Mouse (Mus musculus) CH12.LX (cell line): ENCODE results near the gene Hist1h2bf. TPM values are rescaled to one million over a fixed set of nuclear protein-coding genes. Genes with fewer than 3 reads are reported as not detected.

Experiments
- DNase-seq: peaks from one replicate; pipeline ENCODE4 v3.0.0-alpha.2; 2013; ENCODE audit errors: extremely low read depth
- H3K27ac ChIP-seq: 2 replicates; pipeline ENCODE4 v1.5.1; 2012; ENCODE audit warnings: low read depth, mild to moderate bottlenecking, control low read depth, moderate library complexity; ENCODE audit not compliant: insufficient read depth
- H3K27me3 ChIP-seq: replicated peaks from 2 replicates; pipeline ENCODE3; 2012; ENCODE audit warnings: inconsistent platforms
- H3K36me3 ChIP-seq, 2 experiments: replicated peaks in 1 of 2; 2 replicates each; pipeline versions ENCODE3 to v1.6.1; 2012; ENCODE audit warnings: inconsistent platforms in 1 of 2, low read length in 1 of 2, mild to moderate bottlenecking in 1 of 2, mixed read lengths in 1 of 2, moderate library complexity in 1 of 2; ENCODE audit not compliant: control insufficient read depth in 1 of 2, insufficient read depth in 1 of 2
- H3K4me1 ChIP-seq, 2 experiments: 2 replicates each; pipeline ENCODE4 v1.6.1; 2012; ENCODE audit warnings: inconsistent platforms in 1 of 2, moderate library complexity in 1 of 2; ENCODE audit not compliant: insufficient read depth in 2 of 2, control insufficient read depth in 1 of 2
- H3K4me2 ChIP-seq: 2 replicates; pipeline ENCODE4 v1.6.1; 2012; ENCODE audit warnings: low read depth, mild to moderate bottlenecking, control low read depth; ENCODE audit not compliant: poor library complexity, insufficient read depth, severe bottlenecking
- H3K4me3 ChIP-seq, 3 experiments: fragments of 150-350 bp in 1 of 3; sonication (generic) in 1 of 3; replicated peaks in 1 of 3; 2 replicates each; pipeline versions ENCODE3 to v1.5.1; 2011 to 2012; ENCODE audit warnings: low read depth in 2 of 3, low read length in 2 of 3, mild to moderate bottlenecking in 2 of 3, moderate library complexity in 2 of 3, control low read depth in 1 of 3, improper control_type of control experiment in 1 of 3, inconsistent platforms in 1 of 3, mixed read lengths in 1 of 3; ENCODE audit not compliant: poor library complexity in 1 of 3
- H3K79me2 ChIP-seq: replicated peaks from 2 replicates; pipeline ENCODE4 v1.6.1; 2012; ENCODE audit warnings: mild to moderate bottlenecking, moderate library complexity; ENCODE audit not compliant: control insufficient read depth, poor library complexity, insufficient read depth, severe bottlenecking; ENCODE audit errors: extremely low read depth
- H3K9ac ChIP-seq: 2 replicates; pipeline ENCODE4 v1.6.1; 2012; ENCODE audit warnings: low read depth, mild to moderate bottlenecking, control low read depth, moderate library complexity; ENCODE audit not compliant: insufficient read depth
- H3K9me3 ChIP-seq: replicated peaks from 2 replicates; pipeline ENCODE3; 2012; ENCODE audit warnings: low read length, inconsistent platforms, mixed read lengths
- ELF1 ChIP-seq: IDR thresholded peaks from 2 replicates; pipeline ENCODE4 v1.6.1; 2014; ENCODE audit warnings: low read depth, mild to moderate bottlenecking, inconsistent platforms, low read length, improper control_type of control experiment
- EP300 ChIP-seq: IDR thresholded peaks from 2 replicates; pipeline ENCODE4 v1.6.1; 2011; ENCODE audit warnings: low read length, improper control_type of control experiment
- GABPA ChIP-seq: IDR thresholded peaks from 2 replicates; pipeline ENCODE4 v1.6.1; 2012; ENCODE audit warnings: low read depth, low read length, improper control_type of control experiment, inconsistent platforms; ENCODE audit not compliant: insufficient replicate concordance
- MAFK ChIP-seq: IDR thresholded peaks from 2 replicates; pipeline ENCODE4 v1.6.1; 2011; ENCODE audit warnings: low read length, improper control_type of control experiment; ENCODE audit not compliant: insufficient replicate concordance
- MAX ChIP-seq: IDR thresholded peaks from 2 replicates; pipeline ENCODE4 v1.6.1; 2011; ENCODE audit warnings: low read length, improper control_type of control experiment
- MYC ChIP-seq: IDR thresholded peaks from 2 replicates; pipeline ENCODE4 v1.6.1; 2011; ENCODE audit warnings: low read depth, mild to moderate bottlenecking, improper control_type of control experiment, low read length
- NELFE ChIP-seq: IDR thresholded peaks from 2 replicates; pipeline ENCODE4 v1.6.1; 2011; ENCODE audit warnings: low read depth, low read length, improper control_type of control experiment
- POLR2A ChIP-seq: IDR thresholded peaks from 2 replicates; pipeline ENCODE4 v1.6.1; 2011; ENCODE audit warnings: low read depth, mild to moderate bottlenecking, improper control_type of control experiment, low read length
- RCOR1 ChIP-seq: conservative IDR thresholded peaks from 2 replicates; pipeline ENCODE4 v1.6.1; 2012; ENCODE audit warnings: low read depth, mild to moderate bottlenecking, inconsistent platforms, low read length, improper control_type of control experiment
- SMC3 ChIP-seq: IDR thresholded peaks from 2 replicates; pipeline ENCODE4 v1.6.1; 2011; ENCODE audit warnings: low read depth, low read length, improper control_type of control experiment
- TBP ChIP-seq: conservative IDR thresholded peaks from 2 replicates; pipeline ENCODE4 v1.6.1; 2011; ENCODE audit warnings: low read depth, low read length, improper control_type of control experiment
- UBTF ChIP-seq: IDR thresholded peaks from 2 replicates; pipeline ENCODE4 v1.6.1; 2012; ENCODE audit warnings: low read depth, mild to moderate bottlenecking, inconsistent platforms, low read length, improper control_type of control experiment, moderate library complexity
- USF2 ChIP-seq: conservative IDR thresholded peaks from 2 replicates; pipeline ENCODE4 v1.6.1; 2011; ENCODE audit warnings: low read depth, low read length, improper control_type of control experiment
- ZMIZ1 ChIP-seq: IDR thresholded peaks from 2 replicates; pipeline ENCODE4 v1.6.1; 2012; ENCODE audit warnings: low read depth, mild to moderate bottlenecking, inconsistent platforms, low read length, improper control_type of control experiment
- dilution Hi-C: fragments of 300-500 bp; cut with MboI; formaldehyde crosslinking; loops from 2 replicates; pipeline ENCODE4 v1.14.3; 2020; ENCODE audit warnings: low sequenced_read_pairs; ENCODE audit not compliant: extremely low pct_unique_long_range_greater_than_20kb, extremely low pct_ligation_motif_present
- in situ Hi-C: fragments of 300-500 bp; cut with MboI; formaldehyde crosslinking; loops from 3 replicates; pipeline ENCODE4 v1.14.3; 2019; ENCODE audit warnings: low sequenced_read_pairs, low pct_ligation_motif_present, low pct_unique_long_range_greater_than_20kb, mixed read lengths
- polyA plus RNA-seq: library from polyadenylated mRNA; unstranded; fragments of >175 nt; gene quantifications from 2 replicates; pipeline ENCODE4 v1.2.1, GENCODE M21; 2012; ENCODE audit warnings: low read depth; ENCODE audit not compliant: insufficient read length
- total RNA-seq, 2 experiments: library from RNA; depleted of rRNA; stranded (reverse); fragments of 300-350 nt in 1 of 2; fragments of >200 nt in 1 of 2; gene quantifications; 2 replicates each; pipeline ENCODE4 v1.2.3; 2012 to 2014

Hist1h2bf gene
- total and polyA plus RNA-seq, 3 experiments, result 1.7 to 1,243 (median 50.8) TPM

- Histone ChIP-seq H3K36me3 (no peaks in the 10 kb centered on the region), H3K4me1 (peaks cover 3 to 53% of the 10 kb centered on the region in 2 experiments; a peak in 3 of 4 replicates)
- dilution Hi-C loops, result no loop called here
- TF ChIP-seq UBTF (no peak), MYC (no peak), MAFK (no peak), POLR2A (no peak), ELF1 (no peak), TBP (no peak), NELFE (no peak), EP300 (no peak), USF2 (no peak), SMC3 (no peak), MAX (no peak), GABPA (no peak), ZMIZ1 (no peak), RCOR1 (no peak)
- TF ChIP-seq, all 38 proteins: peak for 0
- H3K27ac ChIP-seq, result no peak overlapping the region
- in situ Hi-C loops, result loop anchor here (5.0 to 25.0 kb wide), 3 partner anchors 92 to 1587 kb away; partner anchors contain the start of genes Hist1h2ah, Hist1h2bk and Zfp184
- H3K79me2 ChIP-seq, result no peaks in the 10 kb centered on the region
- no peaks in the 10 kb centered on the region for H3K27me3 ChIP-seq
- H3K9ac ChIP-seq, result no peak overlapping the region
- no peak for DNase-seq
- no peaks in the 10 kb centered on the region for H3K9me3 ChIP-seq
- peak overlapping the region; percentile 8; the same call in 1 of the 2 replicates for H3K4me2 ChIP-seq
- H3K4me3 ChIP-seq, result no peak overlapping the region
These were observed 50.0 kb downstream of the Hist1h2bf start for GRCm38 (mm10) chr13:23523976-23524375.

Other genes with a start within 250 kb of the Hist1h2bf start
Only the 20 nearest of the 35 such genes appear.
- gene Btn1a1, start 108.3 kb downstream of the Hist1h2bf start, total RNA-seq (2012; rRNA removed), result 0.38 and 0.51 TPM in 2 replicates
- 0.20 TPM in 2 replicates for gene Btn1a1, start 108.3 kb downstream of the Hist1h2bf start, total RNA-seq (2014; rRNA removed)
- gene Btn1a1, start 108.3 kb downstream of the Hist1h2bf start, polyA plus RNA-seq, result 0.08 and 0.21 TPM in 2 replicates
- 1.1 and 1.3 TPM in 2 replicates for gene Btn2a2, start 85.3 kb downstream of the Hist1h2bf start, total RNA-seq (2012; rRNA removed)
- 1.2 and 1.3 TPM in 2 replicates for gene Btn2a2, start 85.3 kb downstream of the Hist1h2bf start, total RNA-seq (2014; rRNA removed)
- 2.1 and 2.8 TPM in 2 replicates for gene Btn2a2, start 85.3 kb downstream of the Hist1h2bf start, polyA plus RNA-seq
- gene Hist1h4h, start 43.1 kb downstream of the Hist1h2bf start, total RNA-seq (2012; rRNA removed), result 4,350 and 4,957 TPM in 2 replicates
- 14.0 and 19.4 TPM in 2 replicates for gene Hist1h4h, start 43.1 kb downstream of the Hist1h2bf start, total RNA-seq (2014; rRNA removed)
- gene Hist1h4h, start 43.1 kb downstream of the Hist1h2bf start, polyA plus RNA-seq, result 3.4 and 5.5 TPM in 2 replicates
- gene Hist1h2af, start 40.3 kb downstream of the Hist1h2bf start, total RNA-seq (2012; rRNA removed), result 824 and 932 TPM in 2 replicates
- gene Hist1h2af, start 40.3 kb downstream of the Hist1h2bf start, total RNA-seq (2014; rRNA removed), result 45.2 and 57.1 TPM in 2 replicates
- 68.6 and 97.0 TPM in 2 replicates for gene Hist1h2af, start 40.3 kb downstream of the Hist1h2bf start, polyA plus RNA-seq
- gene Hist1h3g, start 38.8 kb downstream of the Hist1h2bf start, total RNA-seq (2012; rRNA removed), result 608 and 749 TPM in 2 replicates
- 50.1 and 75.3 TPM in 2 replicates for gene Hist1h3g, start 38.8 kb downstream of the Hist1h2bf start, total RNA-seq (2014; rRNA removed)
- gene Hist1h3g, start 38.8 kb downstream of the Hist1h2bf start, polyA plus RNA-seq, result 3.4 and 3.6 TPM in 2 replicates
- 261 and 290 TPM in 2 replicates for gene Hist1h2bh, start 30.8 kb downstream of the Hist1h2bf start, total RNA-seq (2012; rRNA removed)
- 5.7 and 8.0 TPM in 2 replicates for gene Hist1h2bh, start 30.8 kb downstream of the Hist1h2bf start, total RNA-seq (2014; rRNA removed)
- 0.56 and 0.77 TPM in 2 replicates for gene Hist1h2bh, start 30.8 kb downstream of the Hist1h2bf start, polyA plus RNA-seq
- gene Hist1h3f, start 30.1 kb downstream of the Hist1h2bf start, total RNA-seq (2012; rRNA removed), result 553 and 608 TPM in 2 replicates
- 5.1 and 8.0 TPM in 2 replicates for gene Hist1h3f, start 30.1 kb downstream of the Hist1h2bf start, total RNA-seq (2014; rRNA removed)
- gene Hist1h3f, start 30.1 kb downstream of the Hist1h2bf start, polyA plus RNA-seq, result 0.23 and 0.30 TPM in 2 replicates
- 4,390 and 4,902 TPM in 2 replicates for gene Hist1h4f, start 22.5 kb downstream of the Hist1h2bf start, total RNA-seq (2012; rRNA removed)
- gene Hist1h4f, start 22.5 kb downstream of the Hist1h2bf start, total RNA-seq (2014; rRNA removed), result 17.8 and 27.1 TPM in 2 replicates
- 4.0 and 9.0 TPM in 2 replicates for gene Hist1h4f, start 22.5 kb downstream of the Hist1h2bf start, polyA plus RNA-seq
- gene Hist1h1d, start 20.9 kb downstream of the Hist1h2bf start, total RNA-seq (2012; rRNA removed), result 112 and 132 TPM in 2 replicates
- 1.8 and 2.3 TPM in 2 replicates for gene Hist1h1d, start 20.9 kb downstream of the Hist1h2bf start, total RNA-seq (2014; rRNA removed)
- gene Hist1h1d, start 20.9 kb downstream of the Hist1h2bf start, polyA plus RNA-seq, result 0.11 and 0.14 TPM in 2 replicates
- 1,307 and 1,484 TPM in 2 replicates for gene Hist1h3e, start 11.8 kb downstream of the Hist1h2bf start, total RNA-seq (2012; rRNA removed)
- gene Hist1h3e, start 11.8 kb downstream of the Hist1h2bf start, total RNA-seq (2014; rRNA removed), result 20.6 and 24.2 TPM in 2 replicates
- 2.2 and 3.1 TPM in 2 replicates for gene Hist1h3e, start 11.8 kb downstream of the Hist1h2bf start, polyA plus RNA-seq
- 648 and 652 TPM in 2 replicates for gene Hist1h2ae, start 3.0 kb downstream of the Hist1h2bf start, total RNA-seq (2012; rRNA removed)
- gene Hist1h2ae, start 3.0 kb downstream of the Hist1h2bf start, total RNA-seq (2014; rRNA removed), result 13.4 and 16.3 TPM in 2 replicates
- gene Hist1h2ae, start 3.0 kb downstream of the Hist1h2bf start, polyA plus RNA-seq, result 1.4 and 3.5 TPM in 2 replicates
- 2,765 and 3,252 TPM in 2 replicates for gene Hist1h2bg, start 2.8 kb downstream of the Hist1h2bf start, total RNA-seq (2012; rRNA removed)
- 118 and 136 TPM in 2 replicates for gene Hist1h2bg, start 2.8 kb downstream of the Hist1h2bf start, total RNA-seq (2014; rRNA removed)
- 9.1 and 9.4 TPM in 2 replicates for gene Hist1h2bg, start 2.8 kb downstream of the Hist1h2bf start, polyA plus RNA-seq
- gene Hist1h2ad, start 185 bp upstream of the Hist1h2bf start, total RNA-seq (2012; rRNA removed), result 744 and 796 TPM in 2 replicates
- 9.1 and 13.2 TPM in 2 replicates for gene Hist1h2ad, start 185 bp upstream of the Hist1h2bf start, total RNA-seq (2014; rRNA removed)
- 0.53 TPM in 1 of 2 replicates, not detected in the other for gene Hist1h2ad, start 185 bp upstream of the Hist1h2bf start, polyA plus RNA-seq
- 164 and 182 TPM in 2 replicates for gene Hist1h3d, start 1.6 kb upstream of the Hist1h2bf start, total RNA-seq (2012; rRNA removed)
- gene Hist1h3d, start 1.6 kb upstream of the Hist1h2bf start, total RNA-seq (2014; rRNA removed), result 10.3 and 13.5 TPM in 2 replicates
- 0.65 and 0.94 TPM in 2 replicates for gene Hist1h3d, start 1.6 kb upstream of the Hist1h2bf start, polyA plus RNA-seq
- 1,558 and 1,831 TPM in 2 replicates for gene Hist1h4d, start 7.4 kb upstream of the Hist1h2bf start, total RNA-seq (2012; rRNA removed)
- gene Hist1h4d, start 7.4 kb upstream of the Hist1h2bf start, total RNA-seq (2014; rRNA removed), result 13.8 and 27.7 TPM in 2 replicates
- 2.4 and 6.7 TPM in 2 replicates for gene Hist1h4d, start 7.4 kb upstream of the Hist1h2bf start, polyA plus RNA-seq
- gene Hist1h2be, start 46.9 kb upstream of the Hist1h2bf start, total RNA-seq (2012; rRNA removed), result 268 and 282 TPM in 2 replicates
- gene Hist1h2be, start 46.9 kb upstream of the Hist1h2bf start, total RNA-seq (2014; rRNA removed), result 3.4 and 4.7 TPM in 2 replicates
- 0.57 and 0.70 TPM in 2 replicates for gene Hist1h2be, start 46.9 kb upstream of the Hist1h2bf start, polyA plus RNA-seq
- 486 and 504 TPM in 2 replicates for gene Hist1h1e, start 48.4 kb upstream of the Hist1h2bf start, total RNA-seq (2012; rRNA removed)
- 12.2 and 18.3 TPM in 2 replicates for gene Hist1h1e, start 48.4 kb upstream of the Hist1h2bf start, total RNA-seq (2014; rRNA removed)
- 1.5 and 1.9 TPM in 2 replicates for gene Hist1h1e, start 48.4 kb upstream of the Hist1h2bf start, polyA plus RNA-seq
- 114 and 122 TPM in 2 replicates for gene Hist1h2ac, start 109.8 kb upstream of the Hist1h2bf start, total RNA-seq (2012; rRNA removed)
- gene Hist1h2ac, start 109.8 kb upstream of the Hist1h2bf start, total RNA-seq (2014; rRNA removed), result 0.96 and 0.97 TPM in 2 replicates
- gene Hist1h2ac, start 109.8 kb upstream of the Hist1h2bf start, polyA plus RNA-seq, result 0.14 TPM in 1 of 2 replicates, not detected in the other
- gene Hist1h2bc, start 110.0 kb upstream of the Hist1h2bf start, total RNA-seq (2012; rRNA removed), result 436 and 456 TPM in 2 replicates
- 16.1 and 17.4 TPM in 2 replicates for gene Hist1h2bc, start 110.0 kb upstream of the Hist1h2bf start, total RNA-seq (2014; rRNA removed)
- gene Hist1h2bc, start 110.0 kb upstream of the Hist1h2bf start, polyA plus RNA-seq, result 1.1 and 2.2 TPM in 2 replicates
- gene Hist1h1t, start 121.6 kb upstream of the Hist1h2bf start, total RNA-seq (2012; rRNA removed), result 0.38 and 0.76 TPM in 2 replicates
- not detected in 2 replicates for gene Hist1h1t, start 121.6 kb upstream of the Hist1h2bf start, total RNA-seq (2014; rRNA removed)
- not detected in 2 replicates for gene Hist1h1t, start 121.6 kb upstream of the Hist1h2bf start, polyA plus RNA-seq